Mouse (Mus musculus): ENCODE data around the gene Olfr93. TPM values are rescaled to one million over a fixed set of nuclear protein-coding genes. Genes with fewer than 3 reads are reported as not detected.
A peak's percentile ranks its signal among the peaks of the same experiment; 100 is the strongest.
"Not testable (repeated sequence)": the region's sequence is repeated elsewhere in the genome, so short reads cannot be mapped to it uniquely, and the experiment has no call there.

The Olfr93 gene
- total and polyA plus RNA-seq, 2 experiments from 2014 or later: not detected

GRCm38 (mm10) chr17:37193656-37194055, 32.4 kb upstream of the Olfr93 start, which contains the start of gene Ubd:
Gene Ubd (plus strand): TSS chr17:37193892.
- Histone ChIP-seq H3K36me3 (ENCODE audit: insufficient read depth, low read length) (no peaks in the 10 kb centered on the region), H3K27ac (ENCODE audit: low read depth, low read length) (no peak within 1 kb of the TSS), H3K4me3 (ENCODE audit: low read depth, low read length) (no peak within 1 kb of the TSS), H3K9me3 (ENCODE audit: low read length) (no peaks in the 10 kb centered on the region), H3K4me2 (ENCODE audit: low read depth, low read length, poor library complexity, severe bottlenecking) (no peak within 1 kb of the TSS), H3K27me3 (ENCODE audit: insufficient read depth, low read length) (peaks cover 3% of the 10 kb centered on the region; the same call in 1 of the 2 replicates), H3K9ac (replicated peaks; ENCODE audit: low read length, poor library complexity, severe bottlenecking) (no peak within 1 kb of the TSS), H3K4me1 (ENCODE audit: insufficient read depth, low read length) (no peaks in the 10 kb centered on the region)
- no peak for ATAC-seq (ENCODE audit: low FRiP score)
- WGBS: 82% methylated on average over 2 of the region's 2 CpGs
- no peak for DNase-seq (ENCODE audit: low spot score)
- TF ChIP-seq CTCF (IDR thresholded peaks at IDR 0.05): no peak

DNA sequence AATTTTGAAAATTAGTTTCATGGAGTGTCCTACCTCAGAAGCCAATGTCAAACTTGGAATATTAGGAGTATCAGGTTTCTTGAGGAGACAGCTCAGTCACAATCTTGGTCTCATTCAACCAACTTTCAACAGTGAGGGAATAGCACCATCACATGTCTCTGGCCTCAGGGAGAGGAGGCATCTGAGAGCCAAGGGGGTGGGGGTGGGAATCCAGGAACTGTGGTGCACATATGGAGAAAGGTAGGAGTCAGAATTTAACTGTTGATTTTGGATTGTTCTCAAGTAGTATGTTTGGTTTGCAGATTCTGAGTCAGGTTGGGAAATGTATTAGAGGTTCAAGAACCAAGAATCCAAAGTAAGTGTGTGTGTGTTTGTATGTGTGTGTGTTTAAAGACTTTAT, 31.7 kb upstream of the Olfr93 start:
- Histone ChIP-seq H3K9me3 (ENCODE audit: low read length) (no peaks in the 10 kb centered on the region), H3K4me3 (ENCODE audit: low read depth, low read length) (no peak overlapping the region), H3K27me3 (ENCODE audit: insufficient read depth, low read length) (peaks cover 3% of the 10 kb centered on the region; the same call in 1 of the 2 replicates), H3K36me3 (ENCODE audit: insufficient read depth, low read length) (no peaks in the 10 kb centered on the region), H3K4me2 (ENCODE audit: low read depth, low read length, poor library complexity, severe bottlenecking) (no peak overlapping the region), H3K9ac (replicated peaks; ENCODE audit: low read length, poor library complexity, severe bottlenecking) (no peak overlapping the region), H3K27ac (ENCODE audit: low read depth, low read length) (no peak overlapping the region), H3K4me1 (ENCODE audit: insufficient read depth, low read length) (no peaks in the 10 kb centered on the region)
- no peak for DNase-seq (ENCODE audit: low spot score)
- TF ChIP-seq CTCF (IDR thresholded peaks at IDR 0.05): no peak
- ATAC-seq (ENCODE audit: low FRiP score): no peak

- TF ChIP-seq CTCF (IDR thresholded peaks at IDR 0.05): no peak
- WGBS: 29% methylated on average over 2 of the region's 2 CpGs
- Histone ChIP-seq H3K9me3 (ENCODE audit: low read length) (no peaks in the 10 kb centered on the region), H3K4me3 (ENCODE audit: low read depth, low read length) (no peak overlapping the region), H3K36me3 (ENCODE audit: insufficient read depth, low read length) (no peaks in the 10 kb centered on the region), H3K27me3 (ENCODE audit: insufficient read depth, low read length) (no peaks in the 10 kb centered on the region), H3K4me2 (ENCODE audit: low read depth, low read length, poor library complexity, severe bottlenecking) (no peak overlapping the region), H3K9ac (replicated peaks; ENCODE audit: low read length, poor library complexity, severe bottlenecking) (no peak overlapping the region), H3K27ac (ENCODE audit: low read depth, low read length) (no peak overlapping the region), H3K4me1 (ENCODE audit: insufficient read depth, low read length) (no peaks in the 10 kb centered on the region)
- ATAC-seq (ENCODE audit: low FRiP score) (peak; percentile 66; the same call in 1 of the 2 replicates), DNase-seq (ENCODE audit: low spot score) (peak; percentile 74)
Observed at GRCm38 (mm10) chr17:37190711-37191110, 29.4 kb upstream of the Olfr93 start.

- no peak overlapping the region for H3K4me3 ChIP-seq (ENCODE audit: low read depth, low read length)
- TF ChIP-seq CTCF (IDR thresholded peaks at IDR 0.05): no peak
- no peaks in the 10 kb centered on the region for H3K36me3 ChIP-seq (ENCODE audit: insufficient read depth, low read length)
- no peaks in the 10 kb centered on the region for H3K27me3 ChIP-seq (ENCODE audit: insufficient read depth, low read length)
- no peaks in the 10 kb centered on the region for H3K4me1 ChIP-seq (ENCODE audit: insufficient read depth, low read length)
- no peaks in the 10 kb centered on the region for H3K9me3 ChIP-seq (ENCODE audit: low read length)
- no peak overlapping the region for H3K9ac ChIP-seq (replicated peaks; ENCODE audit: low read length, poor library complexity, severe bottlenecking)
- DNase-seq (ENCODE audit: low spot score) (no peak), ATAC-seq (ENCODE audit: low FRiP score) (no peak)
- WGBS: 57% methylated on average over 6 of the region's 6 CpGs
- H3K27ac ChIP-seq (ENCODE audit: low read depth, low read length): no peak overlapping the region
- no peak overlapping the region for H3K4me2 ChIP-seq (ENCODE audit: low read depth, low read length, poor library complexity, severe bottlenecking)
Observed at GRCm38 (mm10) chr17:37185474-37185873, 24.2 kb upstream of the Olfr93 start.

DNA sequence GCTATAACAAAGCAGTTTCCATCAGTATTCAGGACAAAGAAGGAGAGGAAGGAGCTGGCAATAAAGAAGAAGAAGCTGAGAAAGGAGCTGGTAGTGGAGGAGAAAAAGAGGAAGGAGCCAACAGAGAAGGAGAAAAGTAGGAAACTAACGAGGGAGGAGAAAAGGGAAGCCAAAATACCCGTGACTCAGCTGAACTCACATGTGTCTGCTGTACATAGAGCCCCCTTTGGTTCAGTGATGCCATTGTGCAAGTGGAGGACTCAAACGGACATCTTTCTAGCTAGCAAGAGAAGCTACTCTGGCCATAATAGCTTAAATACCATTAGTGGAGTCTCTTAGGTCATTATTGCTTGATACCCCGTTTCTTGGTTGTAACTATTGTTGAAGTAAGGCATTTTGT, 29.9 kb downstream of the Olfr93 start:
- not testable (repeated sequence) for H3K9me3 ChIP-seq (ENCODE audit: low read length); H3K27me3 ChIP-seq (ENCODE audit: insufficient read depth, low read length); H3K4me2 ChIP-seq (ENCODE audit: low read depth, low read length, poor library complexity, severe bottlenecking); H3K9ac ChIP-seq (replicated peaks; ENCODE audit: low read length, poor library complexity, severe bottlenecking); ATAC-seq (ENCODE audit: low FRiP score); H3K27ac ChIP-seq (ENCODE audit: low read depth, low read length); H3K4me1 ChIP-seq (ENCODE audit: insufficient read depth, low read length); H3K36me3 ChIP-seq (ENCODE audit: insufficient read depth, low read length); H3K4me3 ChIP-seq (ENCODE audit: low read depth, low read length); DNase-seq (ENCODE audit: low spot score)
- 69% methylated on average over 4 of the region's 4 CpGs for WGBS

DNA sequence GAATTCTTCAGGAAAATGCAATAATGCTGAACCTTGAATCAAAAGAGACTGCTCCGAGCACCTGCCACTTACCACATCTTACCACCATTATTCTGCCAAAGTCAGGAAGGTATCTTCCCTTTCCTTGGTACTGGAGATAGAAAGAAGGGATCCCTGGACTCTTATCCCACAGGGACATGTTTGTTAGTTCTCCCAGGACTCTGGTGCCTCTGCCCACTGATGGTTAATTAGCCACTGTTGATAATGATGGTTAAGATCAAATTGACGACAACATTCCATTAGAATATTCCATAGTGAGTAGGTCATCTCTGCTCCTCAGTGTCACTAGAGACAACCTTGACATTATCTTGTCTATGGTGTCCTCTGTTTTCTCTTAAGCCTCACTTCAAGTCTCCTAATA, 41.3 kb downstream of the Olfr93 start, which contains the start of gene Olfr92:
TSS of gene Olfr92 (minus strand) at position 101 of the 400 bp plus-strand sequence.
- TF ChIP-seq CTCF (IDR thresholded peaks at IDR 0.05): no peak
- H3K4me1 ChIP-seq (ENCODE audit: insufficient read depth, low read length): no peaks in the 10 kb centered on the region
- ATAC-seq (ENCODE audit: low FRiP score) (no peak), DNase-seq (ENCODE audit: low spot score) (no peak)
- no peak within 1 kb of the TSS for H3K4me3 ChIP-seq (ENCODE audit: low read depth, low read length)
- no peak within 1 kb of the TSS for H3K4me2 ChIP-seq (ENCODE audit: low read depth, low read length, poor library complexity, severe bottlenecking)
- H3K27ac ChIP-seq (ENCODE audit: low read depth, low read length): no peak within 1 kb of the TSS
- no peak within 1 kb of the TSS for H3K9ac ChIP-seq (replicated peaks; ENCODE audit: low read length, poor library complexity, severe bottlenecking)
- WGBS: 89% methylated on average over 2 of the region's 2 CpGs
- H3K27me3 ChIP-seq (ENCODE audit: insufficient read depth, low read length): no peaks in the 10 kb centered on the region
- no peaks in the 10 kb centered on the region for H3K9me3 ChIP-seq (ENCODE audit: low read length)
- no peaks in the 10 kb centered on the region for H3K36me3 ChIP-seq (ENCODE audit: insufficient read depth, low read length)
